Mouse (Mus musculus): ENCODE data around the gene Thtpa.

Thtpa gene

GRCm38 (mm10) chr14:55094704-55095231, at the start of gene Thtpa:
Gene Thtpa, plus strand, starts transcription at chr14:55094784.
- peak; percentile 48 to 57 for DNase-seq

GRCm38 (mm10) chr14:55047971-55048531, 46.5 kb upstream of the Thtpa start:
- DNase-seq, result no peak

GRCm38 (mm10) chr14:55052496-55052895, 42.1 kb upstream of the Thtpa start:
- no peak for DNase-seq

GRCm38 (mm10) chr14:55053050-55053449, 41.5 kb upstream of the Thtpa start:
- no peak for DNase-seq

- no peak for DNase-seq
These were observed 40.8 kb upstream of the Thtpa start for GRCm38 (mm10) chr14:55053708-55054190.

- no peak for DNase-seq
These were observed 40.3 kb upstream of the Thtpa start for GRCm38 (mm10) chr14:55054191-55054749.

- no peak for DNase-seq
These were observed 39.3 kb upstream of the Thtpa start for GRCm38 (mm10) chr14:55055167-55055834.

- no peak for DNase-seq
These were observed 35.6 kb upstream of the Thtpa start for GRCm38 (mm10) chr14:55059009-55059408.

- DNase-seq, result no peak
These were observed 34.7 kb upstream of the Thtpa start for GRCm38 (mm10) chr14:55059931-55060330.

- no peak for DNase-seq
These were observed 32.7 kb upstream of the Thtpa start for GRCm38 (mm10) chr14:55061845-55062244.

GRCm38 (mm10) chr14:55062626-55063025, 32.0 kb upstream of the Thtpa start:
- peak; percentile 32 to 36 for DNase-seq

- DNase-seq, result no peak
These were observed 31.5 kb upstream of the Thtpa start for GRCm38 (mm10) chr14:55063117-55063516.

- no peak for DNase-seq
These were observed 30.8 kb upstream of the Thtpa start for GRCm38 (mm10) chr14:55063581-55064381.

- DNase-seq, result no peak
These were observed 29.9 kb upstream of the Thtpa start for GRCm38 (mm10) chr14:55064481-55065370.

- DNase-seq, result no peak
These were observed 29.2 kb upstream of the Thtpa start for GRCm38 (mm10) chr14:55065391-55065790.

GRCm38 (mm10) chr14:55066042-55066441, 28.5 kb upstream of the Thtpa start:
- no peak for DNase-seq

- no peak for DNase-seq
These were observed 22.8 kb upstream of the Thtpa start for GRCm38 (mm10) chr14:55071756-55072155.

GRCm38 (mm10) chr14:55074416-55074815, 20.2 kb upstream of the Thtpa start:
- DNase-seq, result no peak

- DNase-seq, result no peak
These were observed 18.4 kb upstream of the Thtpa start for GRCm38 (mm10) chr14:55076224-55076623.

GRCm38 (mm10) chr14:55076956-55077355, 17.6 kb upstream of the Thtpa start:
- DNase-seq, result no peak

- DNase-seq, result no peak
These were observed 16.9 kb upstream of the Thtpa start for GRCm38 (mm10) chr14:55077481-55078365.
